Mouse (Mus musculus): Measurements from ENCODE around the gene Apeh. TPM values are rescaled to one million over a fixed set of nuclear protein-coding genes. Genes with fewer than 3 reads are reported as not detected.

The Apeh gene
- total RNA-seq, 2 experiments from 2014 or later, result 79.0 to 83.2 TPM

DNA sequence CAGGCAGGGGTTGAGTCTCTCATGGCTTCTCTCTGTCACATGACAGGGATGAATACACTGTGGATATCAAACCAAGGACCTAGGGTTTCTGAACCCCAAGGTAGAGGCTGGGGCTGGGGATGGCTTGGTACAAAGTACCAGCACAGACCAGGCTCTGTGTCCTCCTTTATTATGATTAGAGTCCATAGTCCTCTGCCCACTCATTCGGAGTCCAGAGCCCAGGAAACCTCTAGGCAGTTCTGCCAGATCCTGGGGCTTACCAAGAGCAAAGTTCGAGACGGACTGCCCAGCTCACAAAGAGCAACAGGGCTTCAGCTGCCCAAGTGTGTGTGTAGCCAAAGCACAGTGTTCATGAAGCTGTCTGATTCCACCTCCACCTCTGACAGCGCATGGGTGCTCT is 9.1 kb downstream of the Apeh start:
- no peak for ATAC-seq (replicated peaks; ENCODE audit: poor library complexity, severe bottlenecking)

GRCm38 (mm10) chr9:108083561-108083960 is 10.8 kb downstream of the Apeh start:
- ATAC-seq (replicated peaks; ENCODE audit: poor library complexity, severe bottlenecking), result no peak

- ATAC-seq (replicated peaks; ENCODE audit: poor library complexity, severe bottlenecking), result peak; percentile 35
These were observed 11.4 kb downstream of the Apeh start, which contains the start of gene Rnf123 for GRCm38 (mm10) chr9:108082988-108083431. Rnf123 (minus strand) TSS chr9:108083346.

DNA sequence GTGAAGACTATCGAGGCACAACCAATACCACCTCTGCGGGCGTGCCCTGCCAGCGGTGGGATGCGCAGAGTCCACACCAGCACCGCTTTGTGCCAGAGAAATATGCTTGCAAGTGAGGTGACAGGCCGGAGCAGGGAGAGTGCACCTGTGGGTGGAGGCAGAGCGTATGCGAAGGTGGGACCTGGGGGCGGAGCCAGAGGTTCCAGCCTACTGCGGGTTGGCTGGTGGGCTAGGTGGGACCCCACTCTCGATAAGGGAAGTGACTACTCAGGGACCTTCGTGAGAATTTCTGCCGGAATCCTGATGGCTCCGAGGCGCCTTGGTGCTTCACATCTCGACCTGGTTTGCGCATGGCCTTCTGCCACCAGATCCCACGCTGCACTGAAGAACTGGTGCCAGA is 11.9 kb downstream of the Apeh start:
- 0 out of 2 replicates have a peak, but pooled peaks have one; percentile 4 for ATAC-seq (replicated peaks; ENCODE audit: poor library complexity, severe bottlenecking)

- ATAC-seq (replicated peaks; ENCODE audit: poor library complexity, severe bottlenecking), result peak; percentile 21
These were observed 14.2 kb downstream of the Apeh start, which contains the start of gene Mst1 for GRCm38 (mm10) chr9:108080168-108080567. Mst1 (plus strand) TSS chr9:108080436.

- ATAC-seq (replicated peaks; ENCODE audit: poor library complexity, severe bottlenecking), result no peak
These were observed 21.1 kb downstream of the Apeh start for GRCm38 (mm10) chr9:108073141-108073930.

DNA sequence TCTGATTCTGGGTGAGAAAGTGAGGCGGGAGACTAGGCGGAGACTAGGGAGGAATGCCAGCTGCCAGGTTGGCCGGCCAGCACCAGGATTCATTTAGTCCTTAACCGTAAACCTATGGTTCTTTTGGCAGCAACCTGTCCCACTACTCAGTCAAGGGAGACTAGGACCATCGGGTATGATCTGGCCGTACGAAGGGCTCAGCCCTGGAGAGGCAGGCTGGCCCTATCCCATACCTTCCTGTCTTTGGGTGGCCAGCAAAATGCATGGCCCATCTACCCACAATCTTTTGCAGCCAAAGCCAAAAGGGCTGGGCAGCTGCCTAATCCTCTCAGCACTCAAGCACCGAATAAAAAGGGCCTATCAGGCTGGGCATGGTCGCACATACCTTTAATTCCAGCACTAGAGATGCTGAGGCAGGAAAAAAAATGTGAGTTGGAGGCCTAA is 21.9 kb downstream of the Apeh start:
- no peak for ATAC-seq (replicated peaks; ENCODE audit: poor library complexity, severe bottlenecking)

GRCm38 (mm10) chr9:108071801-108072200 is 22.6 kb downstream of the Apeh start:
- ATAC-seq (replicated peaks; ENCODE audit: poor library complexity, severe bottlenecking), result no peak

DNA sequence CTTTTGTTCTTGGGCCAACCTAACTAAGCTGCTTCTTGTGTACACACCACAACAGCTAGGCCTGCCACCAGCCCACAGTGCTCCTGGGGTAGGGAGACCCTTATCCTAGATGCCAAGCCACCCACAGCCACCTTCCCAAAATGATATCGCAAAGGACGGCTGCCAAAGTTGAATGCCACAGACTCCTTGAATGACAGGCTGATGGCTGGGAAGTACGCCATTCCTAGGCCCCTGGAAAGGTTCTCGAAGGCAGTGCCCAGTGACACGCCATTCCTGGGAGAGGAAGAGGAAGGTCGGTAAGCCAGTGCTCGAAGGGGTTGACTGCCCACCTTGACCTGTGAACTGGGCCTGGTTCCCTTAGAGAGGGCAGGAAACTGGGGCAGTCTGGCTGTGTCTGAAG is 24.9 kb downstream of the Apeh start:
- ATAC-seq (replicated peaks; ENCODE audit: poor library complexity, severe bottlenecking), result no peak

DNA sequence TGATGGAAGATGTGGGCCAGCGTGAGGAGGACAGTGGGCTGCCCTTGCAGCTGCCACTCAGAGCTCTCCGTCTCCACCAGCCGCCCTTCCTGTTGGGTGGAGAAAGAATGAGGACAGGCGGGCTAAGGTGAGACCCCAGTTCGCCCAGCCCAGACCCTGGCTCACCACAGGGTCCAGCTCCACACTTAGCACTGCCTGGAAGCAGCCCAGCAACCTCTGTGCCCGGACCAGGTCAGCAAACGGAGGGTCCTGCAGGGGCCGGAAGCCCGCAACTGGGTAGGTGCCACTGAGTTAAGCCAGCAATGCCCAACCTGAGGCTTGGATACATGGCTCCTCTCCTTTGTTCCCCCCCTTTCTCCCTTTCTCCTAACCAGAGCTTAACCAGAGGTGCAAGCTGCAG is 25.4 kb downstream of the Apeh start:
- ATAC-seq (replicated peaks; ENCODE audit: poor library complexity, severe bottlenecking), result no peak

DNA sequence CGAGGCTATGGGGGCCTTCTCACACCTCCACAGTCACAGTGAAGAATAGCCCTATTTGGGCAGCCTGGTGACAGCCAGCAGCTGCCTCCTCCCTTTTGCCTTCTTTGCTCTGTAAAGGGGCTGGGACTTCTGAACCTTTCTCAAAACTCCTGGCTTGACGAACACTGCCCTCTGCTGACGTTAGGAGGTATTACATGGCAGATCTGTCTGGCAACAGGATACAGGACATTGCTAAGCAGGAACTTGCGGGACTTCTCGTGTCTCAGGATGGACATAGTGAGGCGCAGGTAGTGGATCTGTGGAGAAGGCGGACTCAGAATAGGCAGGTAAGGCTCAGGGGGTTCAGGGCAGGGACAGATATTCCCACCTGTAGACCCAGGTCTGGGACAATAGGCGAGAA is 26.5 kb downstream of the Apeh start:
- ATAC-seq (replicated peaks; ENCODE audit: poor library complexity, severe bottlenecking), result peak; percentile 76

- no peak for ATAC-seq (replicated peaks; ENCODE audit: poor library complexity, severe bottlenecking)
These were observed 27.2 kb downstream of the Apeh start for GRCm38 (mm10) chr9:108067199-108067598.

DNA sequence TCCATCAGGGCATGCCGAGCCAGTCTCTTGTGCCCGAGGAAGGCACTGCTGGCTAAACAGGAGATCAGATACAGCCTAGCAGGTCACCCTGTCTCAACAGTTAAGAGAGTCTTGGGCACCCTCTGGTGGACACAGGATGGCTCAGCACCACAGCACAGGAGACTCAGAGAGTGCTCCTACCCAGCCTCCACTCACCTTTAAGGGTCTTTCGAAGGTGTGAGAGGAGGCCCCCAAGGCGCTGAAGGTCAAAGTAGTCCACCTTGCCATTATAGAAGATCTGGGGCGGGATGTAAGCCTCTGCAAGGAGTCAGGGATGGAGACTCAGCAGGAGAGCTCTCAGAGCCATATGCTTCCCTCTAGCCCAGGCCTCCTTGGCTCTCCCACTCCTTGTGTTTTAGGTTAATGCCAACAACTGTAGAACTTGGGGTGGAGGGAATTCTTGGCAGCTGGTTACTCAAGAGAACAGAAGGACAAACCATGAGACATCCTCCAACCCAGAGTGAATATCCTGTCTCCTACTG is 28.9 kb downstream of the Apeh start:
- ATAC-seq (replicated peaks; ENCODE audit: poor library complexity, severe bottlenecking), result peak; percentile 70

DNA sequence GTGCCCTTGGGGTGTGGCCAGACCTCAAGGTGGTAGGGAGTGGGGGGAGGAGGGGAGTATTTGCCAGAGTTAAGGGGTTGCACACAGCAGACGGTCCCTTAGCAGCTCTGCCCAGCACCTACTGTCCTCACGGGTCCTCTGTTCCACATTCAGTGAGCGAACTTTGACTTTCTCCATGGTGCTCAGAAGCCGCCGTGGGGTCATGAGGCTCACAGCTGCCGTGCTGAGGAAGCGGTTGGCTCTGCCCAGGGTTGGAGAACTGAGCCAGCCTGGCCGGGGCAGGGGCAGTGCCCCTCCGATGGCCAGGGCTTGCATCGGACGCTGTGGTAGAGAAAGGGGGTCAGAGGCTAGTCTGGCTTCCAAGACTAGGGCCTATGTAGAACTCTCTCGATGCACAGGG is 31.0 kb downstream of the Apeh start:
- ATAC-seq (replicated peaks; ENCODE audit: poor library complexity, severe bottlenecking), result no peak

- ATAC-seq (replicated peaks; ENCODE audit: poor library complexity, severe bottlenecking), result no peak
These were observed 32.3 kb downstream of the Apeh start for GRCm38 (mm10) chr9:108062142-108062541.

DNA sequence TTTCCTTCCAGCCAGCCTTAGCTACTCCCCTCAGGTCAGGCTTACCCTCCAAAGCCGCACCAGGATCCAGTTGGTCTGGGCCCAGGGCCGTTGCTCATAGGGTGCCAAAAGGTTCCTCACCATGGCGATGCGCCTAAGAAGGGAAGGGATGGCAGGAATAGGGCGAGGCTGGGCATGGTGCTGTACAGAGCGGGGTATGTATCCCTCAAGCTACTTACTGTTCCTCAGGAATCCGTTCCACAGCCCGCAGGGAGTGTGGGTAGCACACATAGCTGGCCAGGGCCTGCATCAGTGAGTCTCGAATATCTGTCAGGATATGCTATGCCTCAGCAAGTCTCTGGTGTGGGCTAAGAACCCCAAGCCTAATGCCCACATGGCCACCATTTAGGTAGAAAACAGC is 36.1 kb downstream of the Apeh start:
- no peak for ATAC-seq (replicated peaks; ENCODE audit: poor library complexity, severe bottlenecking)

DNA sequence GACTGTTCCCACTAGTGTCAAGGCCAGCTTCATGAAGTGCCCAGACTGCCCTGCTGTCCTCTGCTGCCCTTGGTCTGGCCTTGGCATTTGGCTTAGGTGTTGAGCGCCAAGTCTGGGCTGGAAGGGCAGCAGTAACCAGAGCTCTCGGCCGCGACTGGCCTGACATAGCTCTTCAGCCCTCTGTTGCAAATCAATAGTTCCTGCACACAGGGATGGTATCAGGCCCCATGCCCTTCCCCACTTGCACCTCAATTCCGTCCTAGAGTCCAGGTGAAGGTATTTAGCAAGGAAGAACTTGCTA is 37.2 kb downstream of the Apeh start:
- no peak for ATAC-seq (replicated peaks; ENCODE audit: poor library complexity, severe bottlenecking)

GRCm38 (mm10) chr9:108056361-108057261 is 37.8 kb downstream of the Apeh start:
- no peak for ATAC-seq (replicated peaks; ENCODE audit: poor library complexity, severe bottlenecking)

DNA sequence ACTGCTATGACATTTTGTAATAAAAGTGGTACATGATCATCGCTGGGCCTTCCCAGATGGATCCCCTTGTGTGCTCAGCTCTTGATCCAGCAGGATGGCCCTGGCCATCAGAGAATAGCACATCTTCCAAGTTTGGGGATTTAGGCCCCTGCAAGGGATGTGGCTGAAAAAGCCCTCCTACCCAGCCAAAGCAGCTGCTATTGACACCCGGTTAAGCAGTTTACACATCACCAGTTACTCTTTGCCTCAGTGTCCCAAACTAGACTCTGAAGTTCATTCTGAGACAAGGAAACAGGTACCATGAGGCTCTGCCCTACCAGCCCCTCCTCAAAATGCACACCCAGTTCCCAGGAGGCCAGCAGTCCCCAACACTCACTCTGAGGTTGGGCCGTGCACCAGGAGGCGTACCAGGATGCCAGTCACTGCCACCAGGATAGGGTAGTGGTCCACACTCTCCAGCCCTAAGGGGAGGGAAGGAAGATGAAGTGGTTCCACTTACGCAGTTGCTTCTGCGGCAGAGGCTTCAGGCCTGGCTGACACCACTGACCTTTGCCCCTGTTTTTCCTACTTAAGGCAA is 38.7 kb downstream of the Apeh start:
- ATAC-seq (replicated peaks; ENCODE audit: poor library complexity, severe bottlenecking), result no peak

GRCm38 (mm10) chr9:108055061-108055460 is 39.3 kb downstream of the Apeh start:
- peak; percentile 22; the same call in 1 of the 2 replicates for ATAC-seq (replicated peaks; ENCODE audit: poor library complexity, severe bottlenecking)
